Mouse (Mus musculus) layer of hippocampus, postnatal 36 days (tissue): Measurements from ENCODE around the gene Tgds. TPM values are rescaled to one million over a fixed set of nuclear protein-coding genes. Genes with fewer than 3 reads are reported as not detected.
"Not testable (repeated sequence)": the region's sequence is repeated elsewhere in the genome, so short reads cannot be mapped to it uniquely, and the experiment has no call there.

Experiments used
- DNase-seq, 2 experiments: peaks; one replicate each; pipeline ENCODE4 v3.0.0; 2022
- total RNA-seq, 2 experiments: library from RNA; stranded (reverse); gene quantifications; 2 replicates each; pipeline ENCODE4 v1.2.3; 2021

Tgds gene
- total RNA-seq, 2 experiments from 2014 or later: 7.8 to 14.0 TPM

DNA sequence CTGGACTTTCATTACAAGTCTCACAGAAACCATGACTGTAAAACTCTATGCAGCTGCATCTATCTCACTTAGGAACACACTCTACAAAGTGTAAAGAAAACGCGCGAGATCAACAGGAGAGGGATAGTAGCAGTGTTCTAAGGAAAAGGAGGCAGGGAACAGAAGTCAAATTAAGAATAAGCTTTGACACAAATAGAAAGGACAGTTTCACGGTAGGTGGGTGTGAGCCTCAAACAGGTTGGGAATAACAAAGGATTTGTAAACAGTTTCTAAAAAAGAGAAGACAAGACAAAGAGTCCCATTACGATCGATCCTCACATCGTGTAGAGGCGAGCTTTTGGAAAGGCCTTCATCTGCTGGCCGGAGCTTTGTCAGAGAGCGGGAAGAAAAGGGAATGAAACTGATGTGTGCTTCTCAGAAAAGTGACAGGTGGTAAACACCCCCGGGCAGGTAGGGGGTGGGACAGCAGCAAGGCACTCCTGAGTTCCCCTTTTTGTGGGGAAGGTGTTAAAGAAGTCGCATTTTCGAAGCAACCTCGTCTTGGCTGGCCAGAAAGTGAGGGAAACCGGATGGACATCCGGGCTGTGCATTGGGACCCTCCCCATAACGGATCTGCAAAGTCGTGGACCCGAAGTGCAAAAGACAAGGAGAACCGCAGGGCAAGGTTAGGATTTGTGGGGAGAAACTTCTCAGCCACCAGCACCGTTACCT lies 469 bp downstream of the Tgds start:
- DNase-seq: no peak

DNA sequence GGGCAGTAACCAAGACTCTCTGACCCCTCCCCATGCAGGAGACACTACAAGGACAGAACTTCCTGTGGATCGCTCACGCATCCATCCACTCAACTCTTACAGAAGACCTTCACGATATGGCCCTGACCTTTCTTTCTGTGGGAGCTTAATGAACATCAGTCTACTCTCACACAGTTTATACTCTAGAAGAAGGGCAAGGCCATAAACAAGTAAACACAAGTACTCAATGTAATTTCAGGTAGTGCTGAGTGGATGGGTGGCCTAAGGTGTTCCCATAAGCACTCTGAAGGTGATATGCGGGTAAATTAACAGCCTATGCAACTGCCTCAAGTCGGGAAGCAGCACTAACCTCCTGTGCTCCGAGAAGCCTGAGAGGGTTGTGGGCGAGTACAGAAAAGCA lies 1.1 kb downstream of the Tgds start:
- DNase-seq: no peak

DNA sequence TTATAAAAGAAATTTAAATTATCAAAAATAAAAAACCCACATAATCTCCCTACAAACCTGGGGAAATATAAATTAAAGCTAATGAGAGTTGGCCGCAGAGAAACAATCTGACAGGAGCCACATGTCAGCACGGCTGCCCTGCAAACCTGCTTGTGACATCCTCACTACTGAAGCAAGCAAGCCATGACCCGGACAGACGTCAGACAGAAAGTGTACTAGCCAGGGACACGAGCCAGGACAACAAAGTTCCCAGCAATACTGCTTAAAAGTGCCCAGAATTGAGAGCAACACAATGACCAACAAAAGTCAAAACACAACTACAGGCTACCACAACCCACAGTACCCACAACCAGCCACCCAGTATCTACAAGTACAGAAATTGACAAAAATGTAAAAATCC lies 6.3 kb downstream of the Tgds start:
- DNase-seq: no peak

DNA sequence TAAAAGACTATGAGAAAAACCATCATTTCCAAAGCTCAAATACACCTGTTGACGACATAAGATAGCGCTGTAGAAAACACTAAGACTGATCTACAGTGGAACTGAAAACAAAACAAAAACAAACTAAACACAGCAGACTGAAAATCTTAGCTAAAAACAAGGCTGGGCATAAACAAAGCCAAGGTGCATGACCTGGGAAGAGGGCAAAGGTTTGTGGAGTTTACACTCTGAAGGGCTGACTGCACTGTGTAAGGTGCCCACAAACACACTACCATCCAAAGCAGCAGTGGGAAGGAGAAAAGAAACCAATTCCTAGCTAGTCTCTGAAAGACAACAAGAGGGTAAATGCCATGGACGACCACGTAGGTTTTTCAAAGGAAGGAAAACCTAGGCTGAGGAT lies 7.8 kb downstream of the Tgds start:
- no peak for DNase-seq

DNA sequence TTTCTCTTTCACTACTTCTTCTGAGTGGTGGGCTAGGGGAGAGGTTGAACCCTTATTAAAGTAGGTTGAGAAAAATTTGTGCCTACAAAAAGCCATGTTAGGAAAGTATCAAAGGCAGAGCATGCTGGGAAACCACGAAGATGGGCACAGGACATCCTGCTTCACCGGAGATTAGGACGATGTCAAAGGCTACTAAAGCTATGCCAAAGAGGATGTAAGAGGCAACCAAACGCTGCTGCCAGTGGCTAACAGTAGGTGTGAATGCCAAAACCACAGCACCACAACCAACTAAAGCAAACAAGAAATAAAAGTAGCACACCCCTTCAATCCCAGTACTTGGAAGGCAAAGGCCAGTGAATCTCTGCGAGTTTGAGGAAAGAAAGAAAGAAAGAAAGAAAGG lies 8.4 kb downstream of the Tgds start:
- DNase-seq: no peak

DNA sequence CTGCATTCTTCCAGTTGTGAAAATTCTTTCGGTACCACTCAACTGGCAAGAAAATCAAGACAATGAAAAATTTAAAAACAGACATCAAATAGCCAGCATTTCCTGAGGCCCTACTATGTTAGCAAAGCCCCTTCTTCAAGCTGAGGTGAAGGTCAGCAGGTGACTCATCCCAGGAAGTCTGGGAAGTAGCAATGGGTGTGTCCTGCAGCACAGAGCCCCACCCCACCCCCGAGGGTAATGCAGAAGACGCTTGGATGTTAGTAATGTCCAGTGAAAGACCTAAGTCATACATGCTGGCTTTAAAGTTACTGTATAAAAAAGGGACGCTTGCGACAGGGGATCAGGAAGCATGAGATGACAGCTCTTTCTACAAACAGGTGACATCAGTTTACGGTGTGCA lies 19.4 kb downstream of the Tgds start:
- DNase-seq: no peak

DNA sequence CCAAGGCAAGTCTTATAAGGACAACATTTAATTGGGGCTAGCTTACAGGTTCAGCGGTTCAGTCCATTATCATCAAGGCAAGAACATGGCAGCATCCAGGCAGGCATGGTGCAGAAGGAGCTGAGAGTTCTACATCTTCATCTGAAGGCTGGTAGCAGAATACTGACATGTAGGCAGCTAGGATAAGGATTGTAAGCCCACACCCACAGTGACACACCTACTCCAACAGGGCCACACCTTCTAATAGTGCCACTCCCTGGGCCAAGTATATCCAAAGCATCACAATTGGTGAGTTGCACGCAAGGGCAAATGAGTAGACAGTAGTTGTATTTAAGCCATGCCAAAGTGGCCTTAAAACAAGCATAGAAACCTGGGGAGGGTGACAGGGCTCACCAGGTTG lies 25.1 kb downstream of the Tgds start:
- DNase-seq: not testable (repeated sequence)

DNA sequence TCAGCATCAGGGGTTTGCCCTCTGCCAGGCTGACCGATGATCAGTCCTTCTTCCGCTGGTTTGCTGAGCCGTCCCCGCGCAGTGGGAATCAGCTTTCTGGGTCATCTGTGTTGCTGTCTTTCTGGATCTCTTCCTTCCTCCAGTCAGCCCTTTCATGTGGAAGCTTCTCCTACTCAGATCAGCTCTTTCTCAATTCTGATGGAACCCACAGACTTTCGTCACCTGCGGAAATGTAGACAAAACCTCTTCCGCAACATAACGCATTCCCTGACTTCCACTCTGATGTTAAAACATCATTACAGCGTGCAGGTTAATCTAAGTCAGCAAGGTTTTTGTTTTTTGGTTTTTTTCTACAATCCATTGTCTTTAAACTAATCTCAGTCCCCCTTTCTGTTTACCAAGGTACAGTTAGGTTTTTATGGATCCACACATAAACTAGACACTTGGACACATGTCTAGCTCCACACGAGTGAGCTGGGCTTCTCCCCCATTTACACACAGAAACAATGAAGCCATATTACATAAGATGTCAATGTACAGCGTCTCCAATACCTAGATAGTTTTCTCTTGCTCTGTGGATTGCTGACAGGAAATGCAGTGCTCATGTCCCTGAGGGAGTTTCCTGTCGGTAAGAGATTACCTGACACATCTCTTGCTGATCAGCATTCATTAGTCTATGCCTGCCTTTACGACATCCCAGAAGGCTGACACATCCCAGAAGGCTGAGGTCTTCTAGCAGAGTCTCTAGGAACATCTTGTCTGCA lies 31.1 kb downstream of the Tgds start:
- no peak for DNase-seq

DNA sequence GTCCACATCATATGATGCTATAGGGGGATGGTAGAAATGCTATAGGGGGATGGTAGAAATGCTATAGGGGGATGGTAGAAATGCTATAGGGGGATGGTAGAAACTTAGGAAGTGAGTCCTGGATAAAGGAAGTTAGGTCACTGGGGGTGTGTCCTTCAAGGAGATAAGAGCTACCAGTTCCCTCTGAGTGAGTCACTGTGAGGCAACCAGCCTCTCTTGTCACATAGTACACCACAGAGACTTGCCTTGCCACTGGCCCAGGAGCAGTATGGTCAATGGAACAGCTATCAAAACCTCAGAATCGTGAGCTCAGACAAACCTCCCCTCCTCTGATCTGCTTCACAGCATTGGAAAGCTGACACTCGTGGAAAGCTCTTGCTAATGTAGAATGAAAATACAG lies 34.3 kb downstream of the Tgds start:
- no peak for DNase-seq

DNA sequence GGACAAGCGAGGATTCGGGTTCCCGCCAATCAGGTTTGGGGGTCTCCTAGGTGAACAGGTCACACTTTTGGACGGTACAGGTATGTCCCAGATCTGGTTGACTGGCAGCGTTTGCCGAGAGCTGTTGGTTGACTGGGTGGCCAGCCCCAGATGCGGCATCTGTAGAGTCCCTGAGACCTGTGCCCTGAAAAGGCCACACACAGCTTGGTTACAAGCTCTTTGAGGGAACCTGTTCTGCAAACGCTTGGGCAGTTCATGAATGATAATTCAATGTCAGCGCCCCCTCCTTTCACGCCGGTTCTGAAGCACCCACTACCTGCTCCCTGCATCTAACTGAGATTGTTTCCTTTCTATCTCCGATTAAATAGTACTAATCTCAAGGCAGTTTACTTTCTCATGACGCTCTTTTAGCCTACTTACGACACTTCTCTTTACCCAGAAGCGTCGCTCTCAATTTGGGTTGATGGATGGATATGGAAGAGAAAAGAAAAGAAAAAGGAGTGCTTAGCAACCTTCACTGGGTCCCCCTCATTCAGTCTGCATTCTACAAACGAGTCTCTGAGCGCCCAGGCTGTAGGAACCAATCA lies 42.7 kb downstream of the Tgds start:
- DNase-seq: peak in 1 of 2 experiments; percentile 45

DNA sequence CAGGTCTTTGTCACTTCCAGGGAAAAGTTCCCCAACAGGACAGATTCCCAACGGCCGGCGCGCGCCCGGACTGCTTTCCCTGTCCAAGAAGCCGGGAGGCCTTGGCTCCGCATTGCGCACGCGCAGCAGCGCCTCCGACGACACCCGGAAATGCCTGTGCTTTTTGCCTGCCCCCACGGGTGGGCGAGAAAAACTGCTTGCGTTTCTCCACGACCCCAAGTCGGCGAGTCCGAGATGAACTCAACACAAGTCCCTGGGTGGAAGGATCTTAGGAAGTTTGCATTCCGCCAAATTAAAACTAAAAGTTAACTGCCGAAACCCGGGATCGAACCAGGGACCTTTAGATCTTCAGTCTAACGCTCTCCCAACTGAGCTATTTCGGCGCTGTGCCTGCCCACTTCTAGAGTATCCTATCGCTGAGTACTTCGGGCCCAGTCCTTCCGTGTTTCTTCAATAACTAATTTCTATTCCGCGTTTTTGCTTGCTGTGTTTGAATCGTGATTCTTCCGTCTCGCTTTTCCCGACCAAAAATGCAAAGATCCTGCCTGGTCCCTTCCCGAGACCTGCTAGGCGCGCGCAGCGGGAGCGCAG lies 43.2 kb downstream of the Tgds start:
- DNase-seq: peak; percentile 89

DNA sequence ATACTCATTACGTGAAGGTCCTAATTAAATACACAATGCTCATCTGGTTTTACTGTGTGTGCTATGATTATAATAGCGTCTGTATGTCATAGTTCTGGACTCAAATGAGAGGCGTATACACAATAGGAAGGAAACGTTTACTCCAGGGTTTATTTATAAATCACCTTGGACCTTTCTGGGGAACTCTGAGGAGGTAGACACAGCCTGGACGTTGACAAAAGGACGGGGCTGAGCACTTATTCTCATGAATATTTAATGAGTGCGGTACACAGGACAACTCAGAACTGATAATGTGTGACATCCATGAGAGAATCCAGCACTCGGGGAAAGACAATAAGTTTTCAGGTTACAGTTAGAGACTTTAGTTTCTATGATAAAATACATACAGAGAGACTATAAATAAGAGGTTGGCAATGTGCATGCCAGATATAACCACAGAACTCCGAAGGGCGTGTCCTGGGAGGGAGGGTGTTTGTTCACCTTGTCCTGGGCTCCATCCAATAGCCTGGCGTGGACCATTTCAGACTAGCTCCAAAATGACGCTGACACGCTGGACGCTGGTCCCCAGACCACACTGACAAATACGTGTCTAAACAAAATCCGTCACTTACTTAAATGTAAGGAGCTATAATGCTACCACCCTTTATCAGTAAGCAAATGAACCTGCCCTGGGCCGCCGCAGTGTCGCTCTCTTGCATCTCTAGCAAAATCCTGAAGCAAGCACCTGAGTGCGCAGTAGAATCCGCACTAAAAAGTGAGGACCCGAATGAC lies 43.9 kb downstream of the Tgds start:
- no peak for DNase-seq

DNA sequence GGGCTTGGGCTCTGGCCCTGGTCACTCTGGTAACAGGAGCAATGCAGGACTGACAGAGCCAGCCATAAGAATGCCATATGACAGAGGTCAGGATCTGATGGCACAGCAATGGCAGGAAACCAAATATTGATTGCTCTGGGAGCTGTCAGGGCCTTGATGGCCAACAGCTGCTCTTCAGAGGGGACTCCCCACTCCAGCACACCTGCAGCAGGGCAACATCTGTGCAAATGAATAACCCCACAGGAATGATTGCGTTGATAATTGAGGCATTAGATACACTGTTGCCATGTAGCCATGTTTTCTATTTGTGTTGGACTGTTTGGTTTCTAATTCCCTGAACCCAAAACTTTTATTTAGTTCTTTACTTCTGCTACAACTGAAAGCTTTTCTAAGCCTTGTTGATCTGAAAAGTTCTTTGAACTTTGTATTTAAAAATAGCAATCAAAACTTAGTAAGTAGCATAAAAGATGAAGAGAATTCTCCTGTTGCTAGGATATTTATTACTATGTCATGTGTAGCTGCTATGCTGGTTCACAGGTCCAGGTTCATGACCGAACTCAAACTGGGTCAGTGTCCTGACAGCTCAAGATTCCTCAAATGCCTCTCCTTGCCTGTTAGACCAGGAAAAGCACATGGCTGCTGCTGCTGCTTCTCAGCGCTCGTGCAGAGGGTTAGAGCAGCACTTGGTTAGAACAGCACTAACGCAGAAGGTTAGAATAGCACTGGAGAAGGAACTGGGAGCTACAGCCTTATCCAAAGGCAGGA lies 46.1 kb downstream of the Tgds start:
- DNase-seq: no peak

DNA sequence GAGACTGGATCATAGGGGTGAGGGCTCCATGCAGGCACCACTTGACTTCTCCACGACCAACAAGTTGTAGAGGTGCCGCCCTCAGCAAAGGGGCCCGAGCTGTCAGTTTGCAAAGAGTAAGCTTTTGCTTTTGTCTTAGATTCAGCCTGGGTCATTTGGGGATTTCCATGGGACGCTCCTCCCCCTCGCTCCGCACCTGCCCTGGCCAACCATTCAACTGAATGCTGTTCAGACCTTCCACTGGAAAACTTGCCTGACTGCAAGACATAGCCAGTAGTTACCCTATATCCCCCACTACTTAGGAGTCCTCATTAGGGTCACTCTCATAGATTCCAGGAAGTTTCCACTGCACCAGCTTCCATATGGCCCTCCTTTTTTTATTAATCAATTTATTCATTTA lies 48.7 kb downstream of the Tgds start:
- DNase-seq: no peak

DNA sequence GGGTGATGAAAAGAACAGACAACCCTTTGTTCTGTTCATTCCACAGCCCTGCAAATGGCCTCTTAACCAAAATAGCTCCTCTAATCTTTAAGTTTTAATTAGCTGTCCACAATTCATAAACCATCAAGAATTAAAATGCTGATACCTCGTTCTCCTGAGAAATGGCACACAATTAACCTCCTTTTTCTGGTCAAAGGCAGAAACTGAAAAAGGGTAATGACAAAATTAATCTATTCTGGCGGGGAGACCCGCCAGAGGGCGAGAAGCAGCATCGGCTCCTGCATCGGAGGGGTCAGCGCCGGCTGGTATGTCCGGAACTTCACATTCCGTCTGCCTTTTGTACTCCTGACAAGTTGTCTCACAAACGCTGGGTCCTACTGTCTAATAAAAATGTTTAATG lies 51.9 kb downstream of the Tgds start:
- DNase-seq: no peak

DNA sequence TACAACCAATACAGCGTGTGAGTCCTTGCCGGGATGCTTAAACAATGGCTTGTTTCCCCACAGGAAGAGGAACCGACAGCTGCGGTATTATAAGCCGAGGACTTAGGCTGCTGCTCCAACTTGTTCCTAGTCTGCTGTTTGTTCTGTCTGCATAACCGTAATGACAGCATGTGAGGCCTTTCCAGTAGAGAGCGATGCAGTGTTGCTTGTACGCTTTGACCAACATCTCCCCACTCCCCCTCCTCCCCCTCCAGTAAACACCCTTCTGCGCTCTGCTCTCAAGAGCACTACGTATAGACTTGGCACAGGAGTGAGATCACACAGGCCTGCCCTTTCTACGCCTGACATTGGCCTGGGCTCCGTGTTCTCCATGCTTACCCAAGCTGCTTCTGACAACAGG lies 62.5 kb downstream of the Tgds start:
- DNase-seq: no peak

DNA sequence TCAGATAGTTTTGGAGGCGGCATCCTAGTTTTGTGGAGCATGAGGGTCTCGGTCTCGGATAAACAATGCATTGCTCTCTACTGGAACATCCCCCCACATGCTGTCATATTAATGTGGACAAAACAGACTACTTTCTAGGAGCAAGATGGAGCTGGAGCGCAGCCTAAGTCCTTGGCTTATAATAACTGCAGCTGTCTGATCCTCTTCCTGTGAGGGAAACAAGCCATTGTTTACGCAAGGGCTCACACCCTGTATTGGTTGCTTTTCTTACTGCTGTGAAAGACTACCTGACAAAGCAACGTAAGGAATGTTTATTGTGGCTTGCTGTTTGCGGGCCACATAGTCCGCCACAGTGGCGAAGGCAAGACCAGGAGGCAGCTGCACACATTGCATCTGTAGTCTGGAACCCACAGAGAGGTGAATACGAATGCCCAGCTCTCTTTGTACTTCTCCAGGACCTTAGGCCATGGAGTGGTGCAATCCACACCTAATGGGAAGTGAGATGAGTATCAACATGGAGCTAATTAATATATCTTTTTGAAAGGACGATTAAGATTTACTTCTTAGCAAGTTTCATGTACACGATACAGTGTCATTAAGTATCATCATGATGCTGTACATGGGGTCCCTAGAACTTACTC lies 63.0 kb downstream of the Tgds start:
- no peak for DNase-seq
